Mouse (Mus musculus) lung, postnatal 0 days (tissue): Measurements from ENCODE around the gene Krtap12-1.

Experiments used
- CTCF ChIP-seq: IDR thresholded peaks from 2 replicates; pipeline ENCODE4 v1.5.1; 2016; ENCODE audit warnings: antibody characterized with exemption, mild to moderate bottlenecking
- EP300 ChIP-seq: IDR thresholded peaks from 2 replicates; pipeline ENCODE4 v1.6.1; 2016; ENCODE audit warnings: antibody characterized with exemption, mild to moderate bottlenecking, control low read depth

- TF ChIP-seq CTCF (no peak), EP300 (no peak)
Measured at GRCm38 (mm10) chr10:77713734-77714133, 6.7 kb upstream of the Krtap12-1 start.
